Mouse (Mus musculus): ENCODE measurements around the gene Pdcd4. TPM values are rescaled to one million over a fixed set of nuclear protein-coding genes. Genes with fewer than 3 reads are reported as not detected.

Pdcd4 gene
- polyA plus RNA-seq, 1 experiment from 2014 or later, result 17.8 TPM

DNA sequence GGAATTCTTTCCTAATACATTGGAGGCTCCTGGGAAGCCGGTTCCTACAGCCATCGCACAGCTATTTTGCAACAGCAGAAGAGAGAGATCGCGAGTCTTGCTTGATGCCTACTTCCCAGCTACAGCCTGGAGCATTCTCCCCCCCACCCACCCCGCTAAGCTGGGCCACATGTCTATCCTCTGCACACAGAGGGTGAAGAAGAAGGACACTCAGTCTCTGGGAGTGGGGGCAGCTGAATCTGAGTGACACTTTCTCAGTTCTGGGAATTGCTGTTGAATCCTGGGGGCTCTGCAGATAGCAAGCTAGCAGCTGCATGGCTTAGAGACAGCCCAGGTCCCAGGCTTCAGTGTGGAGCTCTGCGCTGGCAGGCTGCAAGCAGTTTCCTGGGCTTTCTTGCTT lies 34.1 kb upstream of the Pdcd4 start:
- no peak overlapping the region for H3K27ac ChIP-seq (replicated peaks)
- H3K4me3 ChIP-seq (replicated peaks), result no peak overlapping the region
- no peaks in the 10 kb centered on the region for H3K9me3 ChIP-seq (replicated peaks)
- H3K36me3 ChIP-seq (replicated peaks), result no peaks in the 10 kb centered on the region
- no peaks in the 10 kb centered on the region for H3K27me3 ChIP-seq
- H3K9ac ChIP-seq, result no peak overlapping the region
- no peak for ATAC-seq (ENCODE audit: insufficient read depth)
- 71% methylated on average over 6 of the region's 6 CpGs for WGBS (ENCODE audit: insufficient replicate concordance)
- H3K4me1 ChIP-seq (replicated peaks), result peaks cover 13% of the 10 kb centered on the region
- H3K4me2 ChIP-seq, result no peak overlapping the region

DNA sequence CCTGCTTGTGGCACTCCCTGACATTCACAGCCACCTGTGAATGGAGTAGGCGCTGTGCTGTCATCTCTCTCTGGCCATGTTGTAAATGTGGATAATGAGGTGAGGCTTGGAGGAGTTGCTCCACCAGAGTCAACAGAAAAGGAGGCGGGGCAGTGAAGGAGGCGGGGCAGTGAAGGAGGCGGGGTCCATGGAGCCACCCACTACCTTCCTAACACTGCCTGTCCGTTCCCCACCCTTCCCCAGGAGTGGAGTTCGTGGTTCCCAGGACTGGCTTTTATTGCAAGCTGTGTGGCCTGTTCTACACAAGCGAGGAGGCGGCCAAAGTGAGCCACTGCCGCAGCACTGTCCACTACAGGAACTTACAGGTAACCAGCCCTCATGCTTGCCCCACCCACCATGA lies 32.9 kb upstream of the Pdcd4 start:
- Histone ChIP-seq H3K9ac (no peak overlapping the region), H3K4me1 (replicated peaks) (peaks cover 13% of the 10 kb centered on the region), H3K27me3 (no peaks in the 10 kb centered on the region), H3K36me3 (replicated peaks) (no peaks in the 10 kb centered on the region), H3K4me3 (replicated peaks) (no peak overlapping the region), H3K4me2 (peak overlapping the region; percentile 18; the same call in 1 of the 2 replicates), H3K27ac (replicated peaks) (no peak overlapping the region), H3K9me3 (replicated peaks) (no peaks in the 10 kb centered on the region)
- peak; percentile 70 for ATAC-seq (ENCODE audit: insufficient read depth)
- WGBS (ENCODE audit: insufficient replicate concordance), result 37% methylated on average over 9 of the region's 9 CpGs

DNA sequence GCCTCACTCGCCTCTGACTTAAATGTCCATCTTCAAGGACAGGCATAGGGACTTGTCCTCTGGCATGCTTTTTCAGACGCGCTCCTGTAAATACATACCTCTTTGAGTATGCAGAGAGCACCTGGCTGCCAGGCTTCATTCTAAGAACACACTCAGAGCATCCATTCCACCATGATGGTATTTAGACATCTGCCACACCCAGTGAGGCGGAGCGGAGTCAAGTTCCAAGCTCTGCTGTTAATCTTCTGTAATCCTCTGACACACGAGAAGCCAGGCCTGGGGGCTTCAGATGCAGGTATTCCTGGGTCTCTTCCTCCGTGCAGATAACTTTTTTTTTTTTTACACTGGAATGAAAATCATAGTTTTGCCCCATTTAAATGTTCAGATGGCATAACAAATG lies 32.4 kb upstream of the Pdcd4 start:
- H3K36me3 ChIP-seq (replicated peaks), result no peaks in the 10 kb centered on the region
- no peak overlapping the region for H3K4me3 ChIP-seq (replicated peaks)
- no peaks in the 10 kb centered on the region for H3K9me3 ChIP-seq (replicated peaks)
- no peaks in the 10 kb centered on the region for H3K27me3 ChIP-seq
- ATAC-seq (ENCODE audit: insufficient read depth), result no peak
- H3K27ac ChIP-seq (replicated peaks), result no peak overlapping the region
- H3K9ac ChIP-seq, result no peak overlapping the region
- peak overlapping the region; percentile 18; the same call in 1 of the 2 replicates for H3K4me2 ChIP-seq
- WGBS (ENCODE audit: insufficient replicate concordance), result 70% methylated on average over 7 of the region's 7 CpGs
- peaks cover 13% of the 10 kb centered on the region for H3K4me1 ChIP-seq (replicated peaks)

DNA sequence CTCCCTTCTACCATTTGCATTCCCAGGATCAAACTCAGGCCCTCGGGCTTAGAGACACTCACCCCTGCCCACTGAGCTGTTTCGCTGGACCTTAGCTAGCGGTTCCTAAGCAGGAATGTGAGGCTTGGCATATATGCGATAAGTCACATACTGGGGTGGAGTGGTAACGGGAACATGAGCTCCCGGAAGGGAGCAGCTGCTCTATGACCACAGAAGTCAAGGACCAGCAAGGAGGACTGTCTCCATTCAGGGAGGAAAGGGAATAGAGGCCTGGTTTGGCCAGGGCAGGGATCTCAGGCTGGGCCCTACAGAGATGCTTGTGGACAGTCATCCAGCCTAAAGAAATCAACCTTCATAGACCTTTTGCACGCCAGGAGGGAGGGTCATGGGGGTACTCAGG lies 30.7 kb upstream of the Pdcd4 start:
- no peaks in the 10 kb centered on the region for H3K9me3 ChIP-seq (replicated peaks)
- ATAC-seq (ENCODE audit: insufficient read depth), result no peak
- 74% methylated on average over 7 of the region's 7 CpGs for WGBS (ENCODE audit: insufficient replicate concordance)

DNA sequence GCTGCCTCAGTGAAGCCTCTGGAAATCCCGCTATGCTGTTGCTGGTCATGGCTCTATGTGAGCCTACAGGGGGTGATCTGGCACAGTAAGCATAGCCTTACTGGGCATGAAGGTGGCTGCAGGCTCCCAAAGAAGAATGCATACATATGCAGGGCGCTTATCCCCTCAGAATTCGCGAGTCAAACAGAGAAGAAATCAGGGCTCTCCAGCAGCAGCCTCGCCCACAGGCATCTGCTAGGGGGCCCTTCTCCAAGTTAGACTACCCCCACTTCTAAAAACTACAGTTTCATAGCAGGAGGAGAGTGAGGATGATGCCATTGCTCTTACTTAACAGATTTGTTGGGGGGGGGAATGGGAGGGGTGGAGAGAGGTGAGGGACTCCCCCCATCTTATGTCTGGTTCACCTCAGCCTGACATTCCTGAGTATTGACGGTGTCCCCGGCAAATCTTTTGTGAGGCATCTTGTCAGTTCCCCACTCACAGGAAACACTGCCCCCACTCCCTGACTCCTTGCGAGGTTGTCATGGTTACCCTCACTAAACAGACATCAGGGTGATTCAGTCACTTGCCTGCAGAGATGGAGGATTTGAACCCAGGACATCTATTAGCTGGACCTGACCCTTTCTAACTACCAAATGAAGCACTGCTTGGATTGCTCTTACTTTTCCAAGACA lies 29.3 kb upstream of the Pdcd4 start:
- 57% methylated on average over 8 of the region's 8 CpGs for WGBS (ENCODE audit: insufficient replicate concordance)
- ATAC-seq (ENCODE audit: insufficient read depth), result no peak

More for the DNA sequence above, 30.7 kb upstream of the Pdcd4 start:
- H3K36me3 ChIP-seq (replicated peaks), result no peaks in the 10 kb centered on the region
- H3K4me1 ChIP-seq (replicated peaks), result peaks cover 13% of the 10 kb centered on the region
- H3K9ac ChIP-seq, result no peak overlapping the region
- H3K4me2 ChIP-seq, result no peak overlapping the region
- H3K4me3 ChIP-seq (replicated peaks), result no peak overlapping the region
- H3K27ac ChIP-seq (replicated peaks), result no peak overlapping the region
- no peaks in the 10 kb centered on the region for H3K27me3 ChIP-seq

DNA sequence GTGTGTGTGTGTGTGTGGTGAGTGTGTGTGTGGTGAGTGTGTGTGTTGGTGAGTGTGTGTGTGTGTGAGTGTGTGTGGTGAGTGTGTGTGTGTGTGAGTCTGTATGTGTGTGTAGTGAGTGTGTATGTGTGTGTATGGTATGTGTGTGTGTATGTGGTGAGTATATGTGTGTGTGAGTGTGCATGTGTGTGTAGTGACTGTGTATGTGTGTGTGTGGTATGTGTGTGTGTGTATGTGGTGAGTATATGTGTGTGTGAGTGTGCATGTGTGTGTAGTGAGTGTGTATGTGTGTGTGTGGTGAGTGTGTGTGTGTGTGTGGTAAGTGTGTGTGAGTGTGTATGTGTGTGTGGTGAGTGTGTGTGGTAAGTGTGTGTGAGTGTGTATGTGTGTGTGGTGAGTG lies 24.8 kb upstream of the Pdcd4 start:
- no peak overlapping the region for H3K27ac ChIP-seq (replicated peaks)
- no peaks in the 10 kb centered on the region for H3K9me3 ChIP-seq (replicated peaks)
- peaks cover 3% of the 10 kb centered on the region; the same call in 1 of the 2 replicates for H3K4me1 ChIP-seq (replicated peaks)
- no peak overlapping the region for H3K4me2 ChIP-seq
- H3K36me3 ChIP-seq (replicated peaks), result no peaks in the 10 kb centered on the region
- no peak overlapping the region for H3K9ac ChIP-seq
- H3K4me3 ChIP-seq (replicated peaks), result no peak overlapping the region
- H3K27me3 ChIP-seq, result no peaks in the 10 kb centered on the region
- ATAC-seq (ENCODE audit: insufficient read depth), result no peak

More for the DNA sequence above, 29.3 kb upstream of the Pdcd4 start:
- Histone ChIP-seq H3K27ac (replicated peaks) (no peak overlapping the region), H3K4me3 (replicated peaks) (no peak overlapping the region), H3K36me3 (replicated peaks) (no peaks in the 10 kb centered on the region), H3K9ac (no peak overlapping the region), H3K4me1 (replicated peaks) (peaks cover 13% of the 10 kb centered on the region), H3K27me3 (no peaks in the 10 kb centered on the region), H3K4me2 (no peak overlapping the region), H3K9me3 (replicated peaks) (no peaks in the 10 kb centered on the region)

DNA sequence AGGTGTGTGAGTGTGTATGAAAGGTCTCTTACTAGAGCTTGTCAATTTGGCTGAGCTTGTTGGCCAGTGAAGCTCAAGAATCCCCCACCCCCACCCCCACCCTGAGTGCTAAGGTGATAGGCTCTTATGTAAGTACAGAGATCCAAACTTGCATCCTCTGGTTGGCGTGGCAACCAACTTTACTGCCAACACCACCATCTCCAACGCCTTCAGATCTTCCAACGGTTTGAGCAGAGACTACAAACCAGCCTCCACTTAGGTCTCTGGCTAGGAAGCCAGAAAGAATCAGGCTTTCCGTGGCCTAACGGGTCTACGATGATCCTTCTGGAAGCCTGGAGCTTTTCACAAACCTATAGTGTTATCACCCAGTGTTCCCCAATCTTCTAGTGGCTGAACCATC lies 23.9 kb upstream of the Pdcd4 start:
- no peak overlapping the region for H3K4me3 ChIP-seq (replicated peaks)
- no peak overlapping the region for H3K9ac ChIP-seq
- H3K27ac ChIP-seq (replicated peaks), result no peak overlapping the region
- H3K4me1 ChIP-seq (replicated peaks), result peaks cover 3% of the 10 kb centered on the region; the same call in 1 of the 2 replicates
- no peaks in the 10 kb centered on the region for H3K9me3 ChIP-seq (replicated peaks)
- ATAC-seq (ENCODE audit: insufficient read depth), result no peak
- no peak overlapping the region for H3K4me2 ChIP-seq
- H3K27me3 ChIP-seq, result no peaks in the 10 kb centered on the region
- WGBS (ENCODE audit: insufficient replicate concordance), result 80% methylated on average over 6 of the region's 6 CpGs
- H3K36me3 ChIP-seq (replicated peaks), result no peaks in the 10 kb centered on the region

DNA sequence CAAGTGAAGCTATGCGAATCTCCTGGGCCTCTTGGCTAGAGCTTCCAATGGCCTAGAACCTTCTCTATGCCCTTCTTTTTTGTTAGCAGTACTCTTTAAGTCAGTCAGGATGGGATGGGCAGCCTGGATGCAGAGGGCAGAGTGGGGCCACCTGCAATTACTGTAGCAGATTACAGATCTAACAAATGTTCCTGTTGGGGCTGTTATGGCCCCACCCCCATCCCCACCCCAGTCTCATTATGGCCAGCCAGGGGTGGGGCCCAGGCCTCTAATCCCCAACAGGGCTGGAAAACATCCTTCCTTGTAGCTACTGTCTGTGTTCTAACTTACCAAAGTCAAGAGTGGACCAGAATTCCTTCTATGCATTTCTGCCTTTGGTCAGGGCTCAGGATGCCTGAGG lies 23.2 kb upstream of the Pdcd4 start:
- H3K4me1 ChIP-seq (replicated peaks), result peaks cover 3% of the 10 kb centered on the region; the same call in 1 of the 2 replicates
- WGBS (ENCODE audit: insufficient replicate concordance), result 78% methylated on average over 1 of the region's 1 CpGs
- H3K4me2 ChIP-seq, result no peak overlapping the region
- no peaks in the 10 kb centered on the region for H3K27me3 ChIP-seq
- H3K36me3 ChIP-seq (replicated peaks), result no peaks in the 10 kb centered on the region
- H3K9me3 ChIP-seq (replicated peaks), result no peaks in the 10 kb centered on the region
- no peak overlapping the region for H3K4me3 ChIP-seq (replicated peaks)
- H3K27ac ChIP-seq (replicated peaks), result no peak overlapping the region
- H3K9ac ChIP-seq, result no peak overlapping the region
- no peak for ATAC-seq (ENCODE audit: insufficient read depth)

DNA sequence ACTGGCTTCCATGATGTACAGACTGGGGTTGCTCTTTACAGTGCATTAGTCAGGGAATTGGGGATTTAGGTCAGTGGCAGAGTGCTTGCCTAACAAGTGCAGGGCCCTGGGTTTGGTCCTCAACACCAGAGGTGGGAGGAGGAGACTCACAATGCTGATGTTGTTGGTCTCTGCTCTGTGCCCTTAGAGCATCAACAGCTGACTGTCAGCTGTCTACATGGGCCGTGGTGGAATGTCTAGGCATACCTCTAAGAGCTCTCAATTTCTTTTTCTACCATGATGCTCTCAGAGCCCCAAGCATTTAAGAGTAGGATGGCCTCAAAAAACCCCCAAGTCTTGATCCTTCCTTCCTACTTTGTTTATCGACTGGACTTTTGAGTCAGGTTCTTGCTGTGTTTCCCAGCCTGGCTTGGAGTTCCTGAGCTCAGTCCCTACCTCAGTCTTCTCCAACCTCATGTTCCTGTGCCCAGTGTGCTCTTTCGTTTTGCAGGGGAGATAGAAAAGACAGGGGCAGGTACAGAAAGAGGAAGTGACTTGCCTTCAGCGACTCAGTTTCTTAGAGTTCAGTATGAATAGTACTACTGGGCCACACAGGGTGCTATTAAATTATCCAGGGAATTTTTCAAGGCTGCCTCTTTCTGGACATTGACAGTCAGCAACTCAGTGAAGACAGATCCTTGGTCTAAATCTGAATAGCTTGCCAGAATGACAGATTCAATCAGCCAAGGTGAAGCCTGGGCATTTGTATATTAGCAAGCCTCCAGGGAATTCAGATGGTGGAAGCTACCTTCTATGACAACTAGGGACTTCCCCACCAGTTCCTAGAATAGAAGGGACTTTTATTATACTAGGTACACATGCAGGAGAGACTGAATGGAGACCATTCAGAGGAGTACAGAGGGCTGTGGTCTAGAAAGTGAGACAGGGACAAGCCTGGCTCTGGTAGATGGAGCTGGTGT lies 22.3 kb upstream of the Pdcd4 start:
- H3K4me1 ChIP-seq (replicated peaks), result peaks cover 3% of the 10 kb centered on the region; the same call in 1 of the 2 replicates
- no peak overlapping the region for H3K4me2 ChIP-seq
- H3K27ac ChIP-seq (replicated peaks), result no peak overlapping the region
- no peak overlapping the region for H3K9ac ChIP-seq
- H3K4me3 ChIP-seq (replicated peaks), result no peak overlapping the region
- 34% methylated on average over 4 of the region's 4 CpGs for WGBS (ENCODE audit: insufficient replicate concordance)
- H3K36me3 ChIP-seq (replicated peaks), result no peaks in the 10 kb centered on the region
- no peaks in the 10 kb centered on the region for H3K27me3 ChIP-seq
- no peak for ATAC-seq (ENCODE audit: insufficient read depth)
- H3K9me3 ChIP-seq (replicated peaks), result no peaks in the 10 kb centered on the region

DNA sequence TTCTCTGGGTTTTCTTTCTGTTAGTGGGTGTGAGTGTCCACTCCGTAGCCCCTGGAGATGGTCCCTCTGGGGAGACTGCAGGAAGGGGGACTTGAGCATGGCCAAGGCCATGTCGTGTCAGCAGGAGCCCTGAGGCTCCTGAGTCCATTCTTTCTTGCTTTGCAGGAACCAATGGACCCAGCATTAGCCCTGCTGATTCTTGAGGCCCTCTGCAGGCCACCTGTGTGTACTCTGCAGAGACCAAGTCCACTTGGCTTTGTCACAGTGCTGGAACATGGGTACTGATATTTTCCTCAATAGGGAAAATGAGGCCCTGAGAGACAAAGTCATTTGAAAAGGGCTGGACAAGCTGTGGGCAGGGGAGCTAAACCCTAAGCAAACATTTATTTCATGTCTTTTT lies 21.5 kb upstream of the Pdcd4 start:
- Histone ChIP-seq H3K9ac (no peak overlapping the region), H3K27me3 (no peaks in the 10 kb centered on the region), H3K4me1 (replicated peaks) (peaks cover 3% of the 10 kb centered on the region; the same call in 1 of the 2 replicates)

DNA sequence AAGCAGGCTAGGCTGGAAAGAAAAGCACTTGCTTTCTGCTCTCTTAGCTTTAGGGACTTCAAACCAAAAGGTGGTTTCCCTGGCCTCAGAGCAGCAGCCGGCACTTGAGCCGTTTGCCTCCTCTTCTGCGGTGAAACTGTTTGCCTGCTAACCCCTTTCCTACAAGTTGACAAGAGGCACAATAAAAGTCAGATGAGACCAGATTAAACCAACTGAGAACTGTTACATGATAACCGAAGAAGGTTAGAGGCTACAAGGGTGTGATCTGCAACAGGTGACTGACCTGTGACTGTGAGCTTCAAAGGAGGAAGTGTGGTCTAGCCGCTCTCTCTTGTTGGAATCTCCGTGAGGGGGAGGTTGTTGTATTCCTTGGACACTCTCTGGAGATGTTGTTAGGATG lies 20.5 kb upstream of the Pdcd4 start:
- no peaks in the 10 kb centered on the region for H3K9me3 ChIP-seq (replicated peaks)
- H3K4me1 ChIP-seq (replicated peaks), result peaks cover 3% of the 10 kb centered on the region; the same call in 1 of the 2 replicates
- no peak overlapping the region for H3K9ac ChIP-seq
- H3K36me3 ChIP-seq (replicated peaks), result no peaks in the 10 kb centered on the region
- H3K4me2 ChIP-seq, result no peak overlapping the region
- H3K27ac ChIP-seq (replicated peaks), result no peak overlapping the region
- 72% methylated on average over 6 of the region's 6 CpGs for WGBS (ENCODE audit: insufficient replicate concordance)
- H3K27me3 ChIP-seq, result no peaks in the 10 kb centered on the region
- H3K4me3 ChIP-seq (replicated peaks), result no peak overlapping the region
- no peak for ATAC-seq (ENCODE audit: insufficient read depth)

More for the DNA sequence above, 21.5 kb upstream of the Pdcd4 start:
- Histone ChIP-seq H3K4me2 (no peak overlapping the region), H3K4me3 (replicated peaks) (no peak overlapping the region), H3K36me3 (replicated peaks) (no peaks in the 10 kb centered on the region), H3K27ac (replicated peaks) (no peak overlapping the region), H3K9me3 (replicated peaks) (no peaks in the 10 kb centered on the region)
- ATAC-seq (ENCODE audit: insufficient read depth), result no peak
- 48% methylated on average over 2 of the region's 2 CpGs for WGBS (ENCODE audit: insufficient replicate concordance)

Measured in liver, embryonic 15.5 days (tissue).